Mouse (Mus musculus): ENCODE data around the gene Atp5h. TPM values are rescaled to one million over a fixed set of nuclear protein-coding genes. Genes with fewer than 3 reads are reported as not detected.

The Atp5h gene
- polyA plus RNA-seq, 1 experiment, result 530 TPM

- Histone ChIP-seq H3K36me3 (ENCODE audit: control insufficient read depth, insufficient read depth) (no peaks in the 10 kb centered on the region), H3K79me2 (ENCODE audit: control insufficient read depth, insufficient read depth) (no peaks in the 10 kb centered on the region), H3K79me3 (ENCODE audit: low read depth) (no peaks in the 10 kb centered on the region), H3K27me3 (ENCODE audit: control insufficient read depth, insufficient read depth, insufficient read length) (peaks cover 38% of the 10 kb centered on the region), H3ac (ENCODE audit: control insufficient read depth, insufficient read length, low read depth) (no peak overlapping the region), H3K4me3 (ENCODE audit: insufficient read depth, poor library complexity, severe bottlenecking) (no peak overlapping the region)
- TF ChIP-seq CTCF (IDR thresholded peaks at IDR 0.05; ENCODE audit: control insufficient read depth, insufficient read depth, insufficient read length), result no peak
- no peak for TF ChIP-seq MYOG (IDR thresholded peaks at IDR 0.05; ENCODE audit: control insufficient read depth, extremely low read depth, insufficient read length)
- TF ChIP-seq FOSL1 (IDR thresholded peaks at IDR 0.05; ENCODE audit: insufficient read depth, low read length, poor library complexity, severe bottlenecking), result no peak
These were observed 27.6 kb upstream of the Atp5h start for GRCm38 (mm10) chr11:115447321-115447885.

- H3ac ChIP-seq (ENCODE audit: control insufficient read depth, insufficient read length, low read depth), result no peak overlapping the region
These were observed 27.1 kb upstream of the Atp5h start for GRCm38 (mm10) chr11:115446906-115447305.

GRCm38 (mm10) chr11:115441417-115441816, 21.7 kb upstream of the Atp5h start:
- peaks cover 3% of the 10 kb centered on the region for H3K27me3 ChIP-seq (ENCODE audit: control insufficient read depth, insufficient read depth, insufficient read length)
- H3K4me3 ChIP-seq (ENCODE audit: insufficient read depth, poor library complexity, severe bottlenecking), result no peak overlapping the region
- H3ac ChIP-seq (ENCODE audit: control insufficient read depth, insufficient read length, low read depth), result no peak overlapping the region
- no peaks in the 10 kb centered on the region for H3K79me2 ChIP-seq (ENCODE audit: control insufficient read depth, insufficient read depth)
- no peaks in the 10 kb centered on the region for H3K36me3 ChIP-seq (ENCODE audit: control insufficient read depth, insufficient read depth)
- H3K79me3 ChIP-seq (ENCODE audit: low read depth), result no peaks in the 10 kb centered on the region
- TF ChIP-seq MYOD1 (IDR thresholded peaks at IDR 0.05; ENCODE audit: control insufficient read depth, insufficient read length, low read depth) (no peak), FOSL1 (IDR thresholded peaks at IDR 0.05; ENCODE audit: insufficient read depth, low read length, poor library complexity, severe bottlenecking) (no peak), CTCF (IDR thresholded peaks at IDR 0.05; ENCODE audit: control insufficient read depth, insufficient read depth, insufficient read length) (no peak), CEBPB (IDR thresholded peaks at IDR 0.05; ENCODE audit: low read depth) (no peak), MAX (IDR thresholded peaks at IDR 0.05) (no peak), USF1 (IDR thresholded peaks at IDR 0.05; ENCODE audit: low read depth) (no peak), MYOG (IDR thresholded peaks at IDR 0.05; ENCODE audit: control insufficient read depth, extremely low read depth, insufficient read length) (no peak)

More at GRCm38 (mm10) chr11:115446906-115447305, 27.1 kb upstream of the Atp5h start:
- Histone ChIP-seq H3K36me3 (ENCODE audit: control insufficient read depth, insufficient read depth) (no peaks in the 10 kb centered on the region), H3K79me2 (ENCODE audit: control insufficient read depth, insufficient read depth) (no peaks in the 10 kb centered on the region), H3K4me3 (ENCODE audit: insufficient read depth, poor library complexity, severe bottlenecking) (no peak overlapping the region), H3K27me3 (ENCODE audit: control insufficient read depth, insufficient read depth, insufficient read length) (peaks cover 38% of the 10 kb centered on the region), H3K79me3 (ENCODE audit: low read depth) (no peaks in the 10 kb centered on the region)
- no peak for TF ChIP-seq MYOD1 (IDR thresholded peaks at IDR 0.05; ENCODE audit: control insufficient read depth, insufficient read length, low read depth)
- no peak for TF ChIP-seq USF1 (IDR thresholded peaks at IDR 0.05; ENCODE audit: low read depth)
- TF ChIP-seq CTCF (IDR thresholded peaks at IDR 0.05; ENCODE audit: control insufficient read depth, insufficient read depth, insufficient read length), result no peak
- TF ChIP-seq CEBPB (IDR thresholded peaks at IDR 0.05; ENCODE audit: low read depth), result no peak
- no peak for TF ChIP-seq MYOG (IDR thresholded peaks at IDR 0.05; ENCODE audit: control insufficient read depth, extremely low read depth, insufficient read length)
- no peak for TF ChIP-seq FOSL1 (IDR thresholded peaks at IDR 0.05; ENCODE audit: insufficient read depth, low read length, poor library complexity, severe bottlenecking)

GRCm38 (mm10) chr11:115439906-115440595, 20.3 kb upstream of the Atp5h start, which contains the start of gene Trim80:
TSS of gene Trim80 (plus strand) at chr11:115440545.
- Histone ChIP-seq H3ac (ENCODE audit: control insufficient read depth, insufficient read length, low read depth) (no peak within 1 kb of the TSS), H3K36me3 (ENCODE audit: control insufficient read depth, insufficient read depth) (no peaks in the 10 kb centered on the region), H3K27me3 (ENCODE audit: control insufficient read depth, insufficient read depth, insufficient read length) (no peaks in the 10 kb centered on the region), H3K79me2 (ENCODE audit: control insufficient read depth, insufficient read depth) (no peaks in the 10 kb centered on the region), H3K4me3 (ENCODE audit: insufficient read depth, poor library complexity, severe bottlenecking) (no peak within 1 kb of the TSS), H3K79me3 (ENCODE audit: low read depth) (no peaks in the 10 kb centered on the region)
- no peak for TF ChIP-seq CTCF (IDR thresholded peaks at IDR 0.05; ENCODE audit: control insufficient read depth, insufficient read depth, insufficient read length)
- no peak for TF ChIP-seq MAX (IDR thresholded peaks at IDR 0.05)
- no peak for TF ChIP-seq MYOD1 (IDR thresholded peaks at IDR 0.05; ENCODE audit: control insufficient read depth, insufficient read length, low read depth)

GRCm38 (mm10) chr11:115439326-115439725, 19.6 kb upstream of the Atp5h start:
- Histone ChIP-seq H3K27me3 (ENCODE audit: control insufficient read depth, insufficient read depth, insufficient read length) (no peaks in the 10 kb centered on the region), H3K4me3 (ENCODE audit: insufficient read depth, poor library complexity, severe bottlenecking) (no peak overlapping the region), H3K36me3 (ENCODE audit: control insufficient read depth, insufficient read depth) (no peaks in the 10 kb centered on the region), H3K79me2 (ENCODE audit: control insufficient read depth, insufficient read depth) (no peaks in the 10 kb centered on the region), H3ac (ENCODE audit: control insufficient read depth, insufficient read length, low read depth) (no peak overlapping the region), H3K79me3 (ENCODE audit: low read depth) (no peaks in the 10 kb centered on the region)
- TF ChIP-seq FOSL1 (IDR thresholded peaks at IDR 0.05; ENCODE audit: insufficient read depth, low read length, poor library complexity, severe bottlenecking) (peak; percentile 21), MAX (IDR thresholded peaks at IDR 0.05) (no peak)

GRCm38 (mm10) chr11:115437571-115438122, 17.9 kb upstream of the Atp5h start:
- no peak overlapping the region for H3K4me3 ChIP-seq (ENCODE audit: insufficient read depth, poor library complexity, severe bottlenecking)
- TF ChIP-seq MYOG (IDR thresholded peaks at IDR 0.05; ENCODE audit: control insufficient read depth, extremely low read depth, insufficient read length) (no peak), USF1 (IDR thresholded peaks at IDR 0.05; ENCODE audit: low read depth) (peak; percentile 36)
- H3K79me3 ChIP-seq (ENCODE audit: low read depth), result no peaks in the 10 kb centered on the region
- H3K27me3 ChIP-seq (ENCODE audit: control insufficient read depth, insufficient read depth, insufficient read length), result no peaks in the 10 kb centered on the region
- no peaks in the 10 kb centered on the region for H3K79me2 ChIP-seq (ENCODE audit: control insufficient read depth, insufficient read depth)
- H3K36me3 ChIP-seq (ENCODE audit: control insufficient read depth, insufficient read depth), result no peaks in the 10 kb centered on the region
- H3ac ChIP-seq (ENCODE audit: control insufficient read depth, insufficient read length, low read depth), result no peak overlapping the region
